Mouse (Mus musculus): ENCODE data around the gene Zfp770.
"Not testable (repeated sequence)": the region's sequence is repeated elsewhere in the genome, so short reads cannot be mapped to it uniquely, and the experiment has no call there.

Zfp770 gene

DNA sequence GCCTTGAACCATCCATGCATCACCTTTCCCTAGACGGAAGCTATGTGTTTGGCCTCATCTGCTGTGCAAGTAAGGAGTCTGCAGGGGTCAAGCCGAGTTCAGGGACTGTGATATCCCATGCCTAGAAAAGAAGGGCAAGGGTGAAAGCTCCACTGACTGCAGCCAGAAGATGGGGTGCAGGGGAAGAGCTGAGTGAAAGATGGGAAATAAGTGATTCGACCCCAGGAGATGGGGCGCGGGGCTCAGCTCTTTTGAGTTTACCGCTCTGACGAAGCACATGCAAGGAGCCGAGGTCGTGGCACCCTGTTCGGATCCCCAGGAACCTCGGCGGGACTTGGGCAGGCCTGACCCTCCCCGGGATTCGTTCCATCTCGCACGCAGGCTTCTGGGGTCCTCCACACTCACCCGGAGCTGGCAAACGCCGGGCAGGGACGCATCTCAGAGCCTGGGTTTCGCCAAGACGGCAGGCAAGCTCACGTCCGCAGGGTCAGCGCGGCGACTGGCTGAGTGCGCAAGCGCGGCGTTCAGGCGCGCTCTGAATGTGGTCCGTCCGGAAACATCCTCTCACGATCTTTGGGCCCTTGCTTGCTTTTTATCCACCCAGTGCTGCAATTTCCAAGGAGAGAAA is at the start of gene Zfp770:
Gene Zfp770 (minus strand): TSS at position 538 of the 628 bp plus-strand sequence.
- peak; percentile 91 for DNase-seq (ENCODE audit: low read depth, low spot score)

DNA sequence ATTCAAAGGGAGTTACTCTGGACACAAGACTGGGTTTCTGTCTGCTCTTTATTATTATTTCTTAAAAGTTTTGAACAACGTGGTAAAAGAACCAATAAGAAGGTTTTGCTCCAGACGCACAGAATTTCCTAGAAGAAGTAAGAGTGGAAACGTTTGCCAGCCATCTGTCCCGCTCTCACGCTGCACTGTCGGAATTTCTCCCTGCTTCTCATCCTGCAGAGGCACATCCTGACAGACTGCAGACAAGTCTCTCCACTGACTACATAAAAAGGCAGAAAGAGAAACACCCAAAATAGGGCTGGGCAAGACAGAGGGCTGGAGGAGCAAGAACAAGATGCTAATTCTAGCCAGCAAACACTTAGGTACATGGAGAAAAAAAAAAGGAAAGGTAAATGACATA is 48.2 kb upstream of the Zfp770 start:
- DNase-seq (ENCODE audit: low read depth, low spot score), result no peak

DNA sequence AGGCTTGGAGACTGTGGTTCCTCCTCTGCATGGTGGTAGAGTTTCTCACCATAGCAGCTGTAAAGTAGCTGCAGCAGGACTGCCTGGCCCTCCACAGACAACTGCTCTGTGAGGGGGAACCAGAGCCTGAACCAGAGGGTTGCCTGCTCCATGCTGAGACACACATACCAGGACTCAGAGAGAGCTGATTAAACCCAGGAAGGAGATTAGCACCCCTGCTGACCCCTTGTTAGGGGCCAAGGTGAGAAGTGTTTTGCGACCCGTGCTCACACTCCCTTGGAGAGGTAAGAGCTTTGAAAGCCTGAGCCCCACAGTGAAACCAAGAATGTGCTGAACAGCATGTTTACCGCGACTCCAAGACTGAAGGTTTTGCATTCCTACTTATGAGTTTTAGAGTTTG is 36.4 kb upstream of the Zfp770 start:
- DNase-seq (ENCODE audit: low read depth, low spot score), result no peak

DNA sequence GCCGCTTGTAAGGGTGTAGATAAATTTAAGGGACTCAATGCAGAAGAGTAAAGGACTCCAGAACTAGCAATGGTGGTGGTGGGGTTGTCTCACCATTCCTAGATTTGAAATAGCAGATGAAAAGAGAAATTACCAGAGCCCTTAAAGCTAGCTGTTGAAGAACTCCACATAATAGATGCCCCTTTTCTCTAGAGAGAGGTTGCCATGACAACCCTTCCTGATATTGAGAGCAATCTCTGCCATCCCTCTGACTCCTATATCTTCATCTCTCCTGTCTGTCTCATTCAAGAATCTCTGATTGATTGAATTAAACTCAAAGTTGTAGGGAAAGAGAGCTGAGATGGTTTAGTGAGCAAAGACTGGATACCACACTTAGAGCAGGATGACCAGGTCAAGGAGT is 35.3 kb upstream of the Zfp770 start:
- no peak for DNase-seq (ENCODE audit: low read depth, low spot score)

DNA sequence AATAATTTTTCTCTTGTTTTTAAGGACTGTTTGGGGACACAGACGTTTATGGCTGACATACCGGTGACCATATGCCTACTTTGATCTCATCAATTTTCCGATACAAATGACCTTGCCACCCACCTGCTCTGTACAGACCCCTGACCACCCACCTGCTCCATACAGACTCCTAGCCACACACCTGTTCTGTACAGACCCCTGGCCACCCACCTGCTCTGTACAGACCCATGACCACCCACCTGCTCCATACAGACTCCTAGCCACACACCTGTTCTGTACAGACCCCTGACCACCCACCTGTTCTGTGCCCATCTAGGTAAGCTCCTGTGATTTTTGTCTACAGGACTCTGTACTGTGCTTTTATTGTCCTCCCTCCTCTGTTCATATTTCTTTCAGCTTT is 34.3 kb upstream of the Zfp770 start:
- no peak for DNase-seq (ENCODE audit: low read depth, low spot score)

DNA sequence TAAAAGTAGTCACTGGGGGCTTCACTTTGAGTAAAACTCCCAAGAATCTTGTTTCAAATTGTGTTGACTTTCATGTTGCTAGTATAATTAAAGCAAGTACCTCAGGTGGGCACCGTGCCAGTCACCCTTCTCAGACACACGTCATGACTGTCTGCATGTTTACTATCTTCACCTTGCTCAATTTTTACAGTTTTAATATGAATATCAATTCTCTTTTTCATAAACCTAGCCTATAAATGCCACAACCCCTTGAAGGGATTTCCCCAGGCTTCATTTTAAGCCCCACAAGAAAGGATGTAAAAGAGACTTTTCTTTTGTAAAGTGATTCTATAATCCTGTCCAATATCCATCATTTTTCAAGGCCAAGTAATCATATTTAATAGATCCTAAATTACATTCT is 30.0 kb upstream of the Zfp770 start:
- DNase-seq (ENCODE audit: low read depth, low spot score), result peak; percentile 6

DNA sequence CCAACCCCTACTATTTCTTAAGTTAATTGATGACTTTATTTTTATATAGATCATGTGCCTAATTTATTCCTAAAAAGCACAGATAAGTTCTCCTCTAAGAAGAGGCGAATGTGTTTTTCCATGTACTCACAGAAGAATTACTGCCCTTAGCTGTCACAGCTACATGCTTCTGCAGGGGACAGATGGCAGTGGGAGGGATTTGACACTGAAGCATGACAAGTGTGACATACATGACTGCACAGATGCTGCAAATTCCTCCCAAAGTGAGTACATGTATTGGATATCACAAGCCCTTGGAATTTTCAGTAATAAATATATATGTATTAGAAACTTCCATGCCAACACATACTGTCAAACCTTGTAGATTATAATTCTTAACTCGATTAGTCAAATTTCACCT is 27.4 kb upstream of the Zfp770 start:
- no peak for DNase-seq (ENCODE audit: low read depth, low spot score)

DNA sequence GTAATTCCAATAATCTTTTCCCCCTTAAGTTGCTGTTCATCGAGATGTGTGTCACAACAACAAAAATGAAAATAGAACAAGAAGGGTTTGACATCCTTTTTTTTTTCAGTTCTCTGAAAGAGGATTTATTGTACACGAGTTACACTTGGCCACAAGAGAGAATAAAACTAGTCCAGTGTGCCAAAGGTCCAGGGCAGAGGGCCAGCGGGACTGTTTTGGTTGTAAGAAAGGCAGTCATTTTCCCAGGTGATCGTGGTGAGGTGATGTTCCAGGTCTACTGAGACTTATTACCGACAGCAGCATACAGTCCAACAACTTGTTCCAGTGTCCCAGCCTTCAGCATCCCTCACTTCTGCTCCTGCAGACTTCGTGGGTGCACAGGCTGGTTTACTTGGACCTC is 3.8 kb upstream of the Zfp770 start:
- DNase-seq (ENCODE audit: low read depth, low spot score), result no peak

DNA sequence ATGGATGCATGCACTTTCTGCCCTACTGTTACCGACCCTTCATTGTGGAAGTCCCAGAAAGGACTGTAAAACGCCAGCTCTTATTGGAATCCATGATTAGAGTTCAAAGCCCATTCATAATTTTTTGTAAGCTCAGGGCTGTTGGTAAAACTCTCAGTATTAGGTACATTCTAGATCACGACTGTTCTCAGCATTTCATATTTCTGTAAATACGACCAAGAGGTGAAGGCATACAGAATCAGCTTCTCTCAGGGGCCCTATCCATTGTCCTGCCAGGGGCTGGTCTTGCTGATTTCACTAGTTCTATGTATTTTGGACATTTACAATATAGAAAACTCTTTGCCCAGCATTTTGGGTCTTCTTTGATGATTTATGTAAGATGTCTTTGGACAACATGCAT is 305 bp upstream of the Zfp770 start:
- no peak for DNase-seq (ENCODE audit: low read depth, low spot score)

DNA sequence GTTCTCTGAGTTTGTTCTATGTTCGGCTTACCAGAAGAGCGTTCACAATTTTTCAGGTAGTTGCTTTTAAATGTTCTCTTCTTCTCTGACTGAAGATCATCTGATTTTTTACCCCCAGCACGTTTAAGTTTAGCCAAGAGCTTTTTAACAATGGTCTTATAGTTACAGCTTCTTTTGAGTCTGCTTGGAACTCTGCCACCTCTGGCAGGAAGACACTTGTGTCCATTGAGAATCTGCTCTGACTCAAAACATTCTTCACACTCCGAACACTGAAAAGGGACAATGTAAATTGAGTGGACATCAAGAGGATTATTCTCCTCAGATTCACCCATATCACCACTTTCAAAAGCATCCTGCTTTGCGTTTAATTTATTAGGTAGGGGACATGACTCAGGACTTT is 4.8 kb downstream of the Zfp770 start:
- no peak for DNase-seq (ENCODE audit: low read depth, low spot score)

DNA sequence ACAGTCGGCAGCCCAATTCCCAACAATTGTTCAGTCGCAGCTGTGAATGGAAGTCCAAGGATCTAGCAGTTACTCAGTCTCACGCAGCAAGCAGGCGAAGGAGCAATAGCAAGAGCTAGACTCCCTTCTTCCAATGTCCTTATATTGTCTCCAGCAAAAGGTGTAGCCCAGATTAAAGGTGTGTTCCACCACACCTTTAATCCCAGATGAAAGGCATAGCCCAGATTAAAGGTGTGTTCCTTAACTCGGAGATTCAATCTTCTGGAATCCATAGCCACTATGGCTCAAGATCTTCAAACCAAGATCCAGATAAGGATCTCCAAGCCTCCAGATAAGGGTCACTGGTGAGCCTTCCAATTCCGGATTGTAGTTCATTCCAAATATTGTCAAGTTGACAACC is 14.3 kb downstream of the Zfp770 start, which contains the start of gene Aqr:
Gene Aqr (minus strand): TSS at position 101 of the 400 bp plus-strand sequence.
- not testable (repeated sequence) for DNase-seq (ENCODE audit: low read depth, low spot score)

DNA sequence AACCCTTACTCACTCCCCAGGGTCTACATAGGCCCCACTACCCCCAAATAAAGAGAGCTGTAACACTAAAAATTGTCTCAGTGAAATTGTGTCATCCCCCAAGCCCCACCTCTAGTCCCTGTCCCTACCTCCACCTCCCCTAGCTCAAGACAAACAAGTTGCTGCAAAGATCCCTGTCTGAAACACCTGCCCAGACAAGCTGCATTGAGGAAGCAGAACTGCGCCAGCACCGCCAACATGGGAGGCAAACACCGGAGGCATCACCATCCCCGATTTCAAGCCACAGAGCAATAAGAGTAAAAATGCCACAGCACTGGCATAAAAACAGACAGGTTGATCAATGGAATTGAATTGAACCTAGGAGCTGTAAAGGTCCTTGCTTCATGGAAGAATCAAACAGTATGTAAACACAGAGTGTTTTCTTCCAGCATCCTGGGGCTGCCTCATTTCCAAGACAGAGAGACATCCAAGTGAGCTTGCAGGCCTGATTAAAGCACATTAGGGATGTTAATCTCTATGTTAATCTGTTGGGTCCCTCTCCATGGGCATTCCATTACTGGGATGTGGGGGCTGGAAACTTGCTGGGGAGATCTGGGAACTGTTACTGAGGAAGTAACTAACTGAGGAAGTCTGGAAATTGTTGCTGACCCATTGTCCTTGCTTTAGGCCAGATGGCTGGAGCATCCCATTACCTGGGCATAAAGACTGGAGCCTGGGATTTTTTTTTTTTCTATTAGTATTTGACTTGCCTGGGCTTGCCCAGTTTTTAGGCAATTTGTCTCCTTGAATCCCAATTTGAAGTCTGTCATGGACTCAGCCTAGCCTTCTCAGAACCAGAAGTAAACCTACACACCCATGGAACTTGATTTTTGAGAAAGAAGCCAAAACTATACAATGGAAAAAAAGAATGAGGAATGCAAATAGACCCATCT is 23.2 kb downstream of the Zfp770 start:
- DNase-seq (ENCODE audit: low read depth, low spot score), result no peak

DNA sequence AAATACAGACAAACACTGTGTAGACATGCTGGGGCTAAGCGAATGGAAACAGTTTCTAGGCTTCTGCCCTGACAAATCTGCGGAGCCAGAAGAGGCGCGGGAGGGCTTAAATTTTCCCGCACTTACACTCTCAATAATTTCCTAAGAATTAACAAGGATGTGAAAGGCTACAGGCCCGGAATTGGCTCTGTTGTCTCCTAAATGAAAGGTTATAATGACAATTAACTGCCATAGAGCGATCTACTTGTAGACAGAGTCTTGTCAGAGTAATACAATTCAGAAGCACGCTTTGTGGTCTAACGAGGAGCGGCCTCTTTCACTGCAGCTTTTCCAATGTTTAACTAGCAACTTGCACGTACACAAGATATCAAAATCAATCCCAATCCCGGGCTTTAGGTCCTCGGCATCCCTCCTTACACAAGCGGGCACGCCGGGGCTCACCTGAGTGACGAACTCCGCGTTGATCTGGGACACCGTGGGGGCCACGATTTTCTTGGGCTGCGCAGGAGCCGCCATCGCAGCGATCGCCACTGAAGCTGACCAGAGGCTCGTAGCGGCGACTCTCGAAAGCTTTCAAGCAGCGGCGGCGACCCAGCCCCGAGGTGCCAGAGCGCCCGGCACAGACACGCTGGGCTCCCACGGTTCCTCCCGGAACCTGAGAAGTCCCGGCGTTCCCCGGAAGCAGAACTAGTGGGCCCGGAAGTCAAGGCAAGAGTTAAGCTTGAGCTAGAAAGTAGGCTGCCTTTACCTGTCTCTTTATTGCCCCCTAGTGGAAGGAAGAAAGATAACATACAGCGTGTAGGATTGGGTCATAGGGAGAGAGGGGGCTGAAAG is 26.4 kb downstream of the Zfp770 start:
- peak; percentile 87 for DNase-seq (ENCODE audit: low read depth, low spot score)

DNA sequence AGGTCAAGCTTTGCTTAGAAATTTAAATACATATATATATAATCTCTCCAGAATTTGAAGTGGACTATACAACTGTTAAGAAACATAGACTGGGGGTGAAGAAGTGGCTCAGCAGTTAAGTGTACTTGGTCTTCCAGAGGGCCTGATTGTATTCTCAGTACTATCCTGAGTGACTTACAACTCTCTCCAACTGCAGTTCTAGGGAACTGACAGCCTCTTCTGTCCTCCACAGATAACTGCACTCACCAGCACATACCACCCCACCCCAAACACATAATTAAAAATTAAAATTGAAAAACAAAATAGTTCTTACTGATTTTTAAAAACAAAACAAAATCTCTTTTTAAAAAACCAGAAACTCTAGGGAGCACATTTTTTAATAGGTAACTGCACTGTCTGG is 28.0 kb downstream of the Zfp770 start:
- DNase-seq (ENCODE audit: low read depth, low spot score), result no peak

DNA sequence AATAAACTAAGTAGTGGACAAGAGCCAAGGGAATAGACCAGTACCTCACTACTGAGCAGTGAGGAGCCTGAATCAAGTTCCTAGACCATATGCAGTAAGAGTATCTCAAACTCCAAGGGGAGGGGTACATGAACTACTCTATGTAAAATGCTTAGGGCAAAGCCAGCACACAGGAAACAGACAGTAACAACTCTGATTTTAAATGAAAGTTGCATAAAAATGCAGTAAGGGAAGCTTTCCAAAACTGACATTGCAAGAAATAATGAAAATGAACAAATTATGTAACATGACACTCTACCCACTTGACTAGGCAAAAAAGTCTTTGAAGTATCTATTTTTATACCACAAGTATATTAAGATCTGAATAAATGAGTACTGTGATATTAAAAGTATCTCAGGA is 33.4 kb downstream of the Zfp770 start:
- no peak for DNase-seq (ENCODE audit: low read depth, low spot score)

DNA sequence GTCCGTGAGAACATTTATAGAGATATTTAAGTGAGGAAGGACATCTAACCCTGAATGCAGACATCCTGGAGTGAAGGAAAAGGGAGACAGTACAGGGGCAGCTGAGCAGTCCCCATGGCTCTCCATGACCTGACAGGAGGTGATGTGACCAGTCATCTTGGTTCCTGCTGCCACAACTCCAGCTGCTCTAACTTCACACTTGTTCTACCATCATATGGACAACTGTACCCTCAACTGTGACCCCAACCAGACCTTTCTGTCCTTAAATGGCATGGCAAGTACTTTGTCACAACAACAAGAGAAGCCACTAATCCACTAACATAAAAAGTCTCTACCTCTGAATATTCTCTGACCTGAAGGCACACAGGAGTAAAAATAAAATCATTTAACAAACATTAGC is 39.3 kb downstream of the Zfp770 start:
- no peak for DNase-seq (ENCODE audit: low read depth, low spot score)

DNA sequence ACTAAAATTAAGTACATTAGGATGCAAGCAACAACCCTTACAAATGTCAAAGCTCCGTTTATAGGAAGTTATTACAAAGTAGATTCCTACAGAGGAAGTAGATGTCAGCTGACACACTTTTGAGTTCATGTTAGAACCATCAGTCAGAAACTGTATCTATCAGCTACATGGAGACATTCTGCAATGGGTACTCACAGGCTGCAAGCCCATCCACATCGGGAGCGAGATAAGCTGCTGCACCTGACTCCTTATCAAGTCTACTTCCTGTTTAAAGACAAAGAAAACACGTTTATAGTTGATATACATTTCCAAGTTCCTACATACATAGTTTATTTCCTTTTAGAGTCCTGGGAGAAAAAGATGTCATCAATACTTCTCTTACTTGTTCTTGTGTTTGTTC is 43.9 kb downstream of the Zfp770 start:
- DNase-seq (ENCODE audit: low read depth, low spot score), result no peak

DNA sequence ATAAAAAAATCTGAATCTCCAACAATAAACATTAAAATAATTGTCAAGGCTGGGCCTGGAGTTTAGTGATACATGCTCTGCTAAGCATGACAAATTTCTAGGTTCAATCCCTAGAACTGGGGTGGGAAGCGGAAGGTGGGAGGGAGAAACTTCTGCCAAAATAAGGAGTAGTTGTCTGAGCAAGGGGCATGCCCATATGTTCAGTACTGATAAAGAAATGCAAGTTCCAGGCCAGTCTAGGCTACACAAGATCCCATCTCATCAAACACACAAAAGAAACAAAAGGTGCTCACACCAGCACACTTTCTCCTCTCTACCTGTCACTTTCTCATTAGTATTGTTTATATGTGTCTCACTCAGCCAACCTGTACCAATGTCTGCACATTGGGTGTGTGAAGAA is 44.6 kb downstream of the Zfp770 start:
- DNase-seq (ENCODE audit: low read depth, low spot score), result no peak

DNA sequence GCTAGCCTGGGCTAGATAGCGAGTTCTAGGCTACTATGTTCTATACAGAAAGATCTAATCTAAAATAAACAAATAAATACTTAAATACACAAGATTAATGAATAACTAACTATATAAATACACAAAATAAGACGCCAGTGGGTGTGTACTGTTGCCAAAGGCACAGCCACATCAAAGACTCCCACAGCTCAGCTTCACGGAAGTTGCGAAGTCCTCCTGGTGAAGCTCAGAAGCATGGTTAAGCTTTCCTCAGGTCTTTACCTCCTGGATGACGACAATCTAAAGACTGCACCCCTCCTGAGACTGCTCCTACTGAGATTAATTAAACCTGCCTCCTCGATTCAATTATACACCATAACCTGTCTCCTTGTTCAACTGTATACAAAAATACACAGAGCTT is 48.0 kb downstream of the Zfp770 start:
- no peak for DNase-seq (ENCODE audit: low read depth, low spot score)

DNA sequence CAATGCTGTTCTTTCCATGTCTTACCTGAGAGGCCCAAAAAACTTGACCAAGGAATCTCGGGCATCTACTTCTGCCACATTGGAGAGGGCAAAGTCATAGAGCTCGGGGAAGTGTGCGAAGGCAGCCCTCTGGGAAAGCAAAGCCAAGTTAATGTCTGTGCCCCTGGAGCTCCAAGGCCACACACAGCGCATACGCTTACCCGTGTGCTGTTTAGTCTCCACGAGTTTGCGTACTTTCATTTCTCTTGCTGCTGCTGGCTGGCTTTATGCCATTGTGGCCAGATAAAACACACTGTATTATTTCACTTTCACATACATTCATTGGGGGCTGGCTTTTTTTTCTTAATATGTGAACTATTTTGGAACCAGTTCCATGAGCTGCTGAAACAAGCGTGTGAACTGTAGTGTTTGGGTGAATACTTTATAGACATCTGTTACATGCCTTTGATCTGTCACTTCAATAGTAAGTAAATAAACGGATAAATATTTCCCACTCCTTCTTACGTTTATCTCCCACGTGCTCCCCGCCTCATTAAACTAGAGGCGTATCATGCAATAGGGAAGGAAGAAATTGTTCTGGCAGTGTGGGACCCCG is 54.3 kb downstream of the Zfp770 start:
- no peak for DNase-seq (ENCODE audit: low read depth, low spot score)

DNA sequence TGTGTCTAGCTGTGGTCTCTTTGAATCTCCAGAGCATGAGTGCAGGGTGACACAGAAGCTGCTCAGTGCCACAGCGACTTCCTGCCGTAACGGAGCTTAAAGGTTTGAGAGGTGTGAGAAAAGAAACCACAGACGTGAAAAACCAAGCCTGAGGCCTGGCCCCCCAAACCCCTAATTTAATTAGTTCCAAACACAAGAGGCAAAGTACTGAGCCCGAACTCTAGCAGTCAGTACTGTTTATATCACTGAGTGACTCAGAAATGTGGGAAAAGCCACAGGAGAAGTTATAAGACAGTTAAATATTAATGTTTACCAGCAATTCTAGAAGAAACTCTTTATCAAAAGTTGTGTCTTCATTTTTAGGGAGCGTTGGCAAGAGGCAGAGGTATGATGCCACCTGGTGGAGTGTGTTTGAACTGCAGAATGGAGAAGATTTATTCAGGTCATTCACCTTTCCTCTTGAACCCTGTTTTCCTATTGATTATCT is 55.9 kb downstream of the Zfp770 start:
- DNase-seq (ENCODE audit: low read depth, low spot score), result peak; percentile 40

DNA sequence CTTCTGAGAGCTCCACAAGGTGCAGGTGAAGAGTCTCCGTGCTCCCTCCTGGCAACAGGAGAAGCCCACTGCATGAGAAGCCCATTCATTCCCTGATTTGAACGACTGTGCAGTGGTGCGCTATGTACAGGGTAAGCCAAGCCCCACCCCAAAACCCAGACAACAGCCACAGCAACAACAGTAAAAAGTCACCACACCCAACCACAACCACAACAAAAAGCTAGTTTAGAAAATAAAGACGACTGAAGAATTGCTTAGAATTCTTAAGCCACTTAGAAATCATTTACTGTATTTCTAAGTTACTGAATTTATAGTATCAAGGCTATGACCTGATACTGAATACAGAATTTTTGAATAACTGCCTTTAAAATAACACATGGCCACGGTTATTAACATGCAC is 56.4 kb downstream of the Zfp770 start:
- no peak for DNase-seq (ENCODE audit: low read depth, low spot score)

All from A20 (cell line).